Mouse (Mus musculus): Measurements from ENCODE around the gene Gm20379. TPM values are rescaled to one million over a fixed set of nuclear protein-coding genes. Genes with fewer than 3 reads are reported as not detected.
A peak's percentile ranks its signal among the peaks of the same experiment; 100 is the strongest.

Gene Gm20379
- 0.57 and 0.93 TPM in 2 replicates for polyA plus RNA-seq (2015; fragmentation: Nextera tagmentation; extraction: Ambion mirVana)

DNA sequence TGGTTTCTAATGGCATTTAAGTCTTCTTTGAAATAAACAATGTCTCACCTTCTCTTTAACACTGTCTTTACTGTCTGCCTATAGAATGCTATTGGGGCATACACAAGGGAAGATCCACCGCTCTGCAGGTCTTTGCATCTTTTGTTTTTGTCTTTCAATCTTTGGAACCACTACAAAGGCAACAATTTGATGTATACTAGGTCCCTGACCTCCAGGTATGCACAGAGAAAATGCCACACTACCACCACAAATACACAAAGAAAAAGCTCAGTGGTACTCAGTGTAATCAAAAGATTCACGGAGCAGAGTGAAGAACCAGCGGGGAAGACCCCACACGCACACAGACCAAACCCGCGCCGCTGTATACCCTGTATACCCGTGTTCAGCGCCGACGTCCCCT, at the start of gene Gm20379:
Gene Gm20379 (plus strand): TSS at position 301 of the 400 bp plus-strand sequence.
- Histone ChIP-seq H3K4me2 (no peak within 1 kb of the TSS), H3K4me3 (no peak within 1 kb of the TSS), H3K27ac (no peak within 1 kb of the TSS), H3K9me3 (no peaks in the 10 kb centered on the region), H3K27me3 (no peaks in the 10 kb centered on the region), H3K36me3 (peaks cover 23% of the 10 kb centered on the region), H3K9ac (no peak within 1 kb of the TSS), H3K4me1 (no peaks in the 10 kb centered on the region)
- WGBS, result 97% methylated on average over 11 of the region's 11 CpGs
- no peak for ATAC-seq (ENCODE audit: borderline replicate concordance, extremely low read depth, low FRiP score, low TSS enrichment)

DNA sequence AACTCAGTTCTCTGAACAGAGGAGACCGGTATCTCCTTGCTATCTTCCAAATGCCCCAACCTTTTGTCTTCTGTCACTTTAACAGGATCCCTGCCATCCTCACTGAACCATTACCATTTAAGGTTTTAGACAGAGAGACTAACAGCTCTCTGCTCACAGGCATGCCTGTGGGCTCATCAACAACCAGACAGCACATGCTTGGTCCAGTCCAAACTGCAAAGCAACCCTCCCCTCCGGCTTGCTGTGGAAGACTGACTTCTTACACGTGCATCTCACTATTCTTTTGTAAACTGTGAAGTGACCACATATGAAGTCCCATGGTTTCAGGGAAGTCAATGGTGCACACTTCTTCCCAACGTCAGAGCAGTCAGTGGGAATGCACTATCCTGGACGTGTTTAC, 44.5 kb upstream of the Gm20379 start:
- no peak for ATAC-seq (ENCODE audit: borderline replicate concordance, extremely low read depth, low FRiP score, low TSS enrichment)
- 71% methylated on average over 5 of the region's 5 CpGs for WGBS

DNA sequence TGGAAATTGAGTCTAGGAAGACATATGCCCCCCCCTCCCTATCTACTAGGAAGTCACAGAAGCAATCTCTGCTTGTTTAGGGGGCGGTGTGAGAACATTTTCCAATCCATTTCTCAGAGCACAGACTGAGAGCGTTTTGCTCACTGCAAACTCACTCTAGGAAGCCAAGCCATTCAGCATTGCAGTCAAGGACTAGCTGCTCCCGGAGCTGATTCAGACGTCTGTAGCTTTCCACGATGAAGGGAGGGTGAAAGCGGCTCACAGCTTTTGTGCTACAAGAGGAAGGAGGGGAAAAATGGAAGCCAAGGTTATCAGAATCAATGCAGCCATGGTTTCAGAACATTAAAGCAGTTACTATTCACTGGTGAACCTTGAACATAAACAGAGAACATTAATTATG, 42.2 kb upstream of the Gm20379 start:
- no peaks in the 10 kb centered on the region for H3K4me1 ChIP-seq
- no peak overlapping the region for H3K27ac ChIP-seq
- H3K36me3 ChIP-seq, result no peaks in the 10 kb centered on the region
- H3K9ac ChIP-seq, result no peak overlapping the region
- no peak for ATAC-seq (ENCODE audit: borderline replicate concordance, extremely low read depth, low FRiP score, low TSS enrichment)
- no peaks in the 10 kb centered on the region for H3K27me3 ChIP-seq
- no peaks in the 10 kb centered on the region for H3K9me3 ChIP-seq
- WGBS, result 91% methylated on average over 6 of the region's 6 CpGs
- H3K4me2 ChIP-seq, result no peak overlapping the region
- no peak overlapping the region for H3K4me3 ChIP-seq

More for the DNA sequence above, 44.5 kb upstream of the Gm20379 start:
- Histone ChIP-seq H3K27ac (no peak overlapping the region), H3K4me3 (no peak overlapping the region), H3K9me3 (no peaks in the 10 kb centered on the region), H3K27me3 (no peaks in the 10 kb centered on the region), H3K4me2 (no peak overlapping the region), H3K9ac (no peak overlapping the region), H3K4me1 (no peaks in the 10 kb centered on the region), H3K36me3 (no peaks in the 10 kb centered on the region)

DNA sequence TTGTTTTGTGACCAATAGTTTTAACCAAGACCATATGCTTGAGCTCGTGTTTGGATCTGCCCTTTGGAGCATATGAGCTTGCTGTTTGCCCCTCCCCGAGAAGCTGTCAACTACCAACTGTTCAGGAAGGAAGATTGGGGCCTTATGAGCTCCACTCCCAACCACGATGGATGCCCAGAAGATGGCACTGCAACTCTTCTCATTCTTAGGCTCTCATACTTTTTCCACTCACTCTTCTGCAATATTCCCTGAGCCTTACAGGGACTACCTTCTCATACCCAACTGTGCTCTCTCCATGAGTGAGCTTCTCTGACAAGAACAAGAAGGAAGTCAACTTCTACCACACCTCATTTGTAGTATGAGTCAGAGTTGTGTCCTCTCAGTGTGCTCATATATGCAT, 38.7 kb upstream of the Gm20379 start:
- WGBS, result 88% methylated on average over 3 of the region's 3 CpGs
- no peak overlapping the region for H3K27ac ChIP-seq
- H3K36me3 ChIP-seq, result no peaks in the 10 kb centered on the region
- no peak overlapping the region for H3K9ac ChIP-seq
- no peak for ATAC-seq (ENCODE audit: borderline replicate concordance, extremely low read depth, low FRiP score, low TSS enrichment)
- H3K4me2 ChIP-seq, result no peak overlapping the region
- H3K4me1 ChIP-seq, result no peaks in the 10 kb centered on the region
- no peaks in the 10 kb centered on the region for H3K9me3 ChIP-seq
- no peaks in the 10 kb centered on the region for H3K27me3 ChIP-seq
- no peak overlapping the region for H3K4me3 ChIP-seq

DNA sequence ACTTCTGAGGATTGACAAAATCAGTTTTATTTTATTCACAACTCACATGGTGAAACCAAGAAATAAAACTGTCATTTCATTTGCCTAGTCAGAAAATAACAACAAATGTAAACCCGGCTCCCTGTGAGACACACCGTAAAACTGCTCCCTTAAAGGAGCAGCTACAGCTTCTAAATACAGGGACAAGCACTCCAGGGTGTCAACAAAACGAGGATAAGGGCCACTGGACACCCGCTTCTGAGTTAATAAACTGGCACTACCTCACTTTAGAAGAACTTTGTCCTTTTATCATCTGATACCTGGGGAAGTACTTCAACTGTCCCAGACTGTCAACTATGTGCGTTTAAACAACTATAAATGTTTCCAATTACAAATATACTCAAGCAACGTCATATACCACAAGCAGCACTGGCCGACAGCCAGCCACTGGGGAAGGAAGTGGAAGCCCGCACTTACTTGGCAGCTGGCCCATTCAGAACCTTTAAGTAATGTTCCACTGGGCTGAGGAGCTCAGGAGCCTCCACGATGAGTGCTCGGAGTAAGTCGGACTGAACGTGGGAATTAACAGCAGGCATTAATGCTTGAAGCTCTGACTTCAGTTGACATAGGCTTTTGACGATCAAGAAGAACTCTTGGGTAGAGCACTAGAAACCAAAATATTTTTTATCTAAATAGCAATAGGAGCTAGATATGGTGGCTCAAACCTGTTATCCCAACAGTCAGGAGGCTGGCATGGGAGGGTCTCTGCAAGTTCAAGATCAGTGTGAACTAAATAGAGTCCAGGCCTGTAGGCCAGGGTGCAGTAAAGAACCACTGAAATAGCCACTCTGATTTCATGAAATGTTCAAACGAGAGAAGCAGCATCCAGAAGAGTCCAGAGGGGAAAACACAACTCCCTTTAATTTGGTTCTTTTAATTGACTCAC, 31.2 kb upstream of the Gm20379 start:
- Histone ChIP-seq H3K27ac (no peak overlapping the region), H3K9me3 (no peaks in the 10 kb centered on the region), H3K36me3 (no peaks in the 10 kb centered on the region), H3K27me3 (no peaks in the 10 kb centered on the region), H3K4me3 (no peak overlapping the region), H3K9ac (no peak overlapping the region), H3K4me2 (peak overlapping the region; percentile 11; the same call in 1 of the 2 replicates), H3K4me1 (peaks cover 9% of the 10 kb centered on the region)
- WGBS, result 20% methylated on average over 14 of the region's 14 CpGs
- ATAC-seq (ENCODE audit: borderline replicate concordance, extremely low read depth, low FRiP score, low TSS enrichment), result peak; percentile 81; the same call in 1 of the 2 replicates

DNA sequence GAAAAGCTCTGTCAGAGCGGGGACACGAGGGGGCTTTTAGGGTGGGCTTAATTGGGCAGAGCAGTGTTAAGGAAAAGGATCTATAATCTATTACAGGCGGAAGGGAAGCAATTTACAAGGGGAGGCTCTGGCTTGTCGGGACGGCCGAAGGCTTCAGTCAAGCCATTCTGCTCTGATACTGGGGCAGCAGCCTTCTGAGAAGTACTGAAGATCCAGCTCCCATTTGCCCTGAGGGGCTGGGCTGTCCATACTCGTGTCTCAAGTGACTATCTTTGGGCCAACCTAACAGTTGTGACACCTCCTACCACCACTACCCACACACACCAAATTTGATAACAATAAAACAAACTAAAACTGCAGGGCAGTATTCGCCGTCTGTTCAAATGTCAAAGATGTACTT, 30.5 kb upstream of the Gm20379 start:
- Histone ChIP-seq H3K36me3 (no peaks in the 10 kb centered on the region), H3K9ac (no peak overlapping the region), H3K4me1 (peaks cover 9% of the 10 kb centered on the region), H3K9me3 (no peaks in the 10 kb centered on the region), H3K27ac (no peak overlapping the region), H3K4me2 (no peak overlapping the region), H3K4me3 (no peak overlapping the region), H3K27me3 (no peaks in the 10 kb centered on the region)
- 89% methylated on average over 9 of the region's 9 CpGs for WGBS
- ATAC-seq (ENCODE audit: borderline replicate concordance, extremely low read depth, low FRiP score, low TSS enrichment), result no peak

DNA sequence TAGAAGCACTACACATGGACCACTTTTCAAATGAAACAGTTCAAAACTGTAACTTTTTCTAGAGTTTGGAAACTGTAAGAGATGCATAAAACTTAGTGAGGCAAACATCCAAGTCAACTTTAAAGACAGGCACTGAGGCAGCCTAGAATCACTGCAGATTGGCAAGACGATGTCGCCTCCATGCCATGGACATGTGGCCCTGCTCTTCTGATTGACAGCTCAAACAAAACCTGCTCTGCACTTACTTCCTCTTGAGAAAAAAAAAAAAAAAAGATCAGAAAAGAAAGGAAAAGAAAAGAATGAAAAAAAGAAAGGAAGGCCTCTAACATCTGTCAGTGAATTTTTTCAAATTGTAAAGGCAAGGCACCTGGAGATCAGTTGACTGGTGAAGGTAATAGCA, 28.8 kb upstream of the Gm20379 start:
- no peaks in the 10 kb centered on the region for H3K9me3 ChIP-seq
- H3K27me3 ChIP-seq, result no peaks in the 10 kb centered on the region
- no peak overlapping the region for H3K27ac ChIP-seq
- no peak for ATAC-seq (ENCODE audit: borderline replicate concordance, extremely low read depth, low FRiP score, low TSS enrichment)
- H3K4me1 ChIP-seq, result peaks cover 9% of the 10 kb centered on the region
- no peak overlapping the region for H3K4me2 ChIP-seq
- H3K9ac ChIP-seq, result no peak overlapping the region
- no peak overlapping the region for H3K4me3 ChIP-seq
- 78% methylated on average over 2 of the region's 2 CpGs for WGBS
- no peaks in the 10 kb centered on the region for H3K36me3 ChIP-seq

DNA sequence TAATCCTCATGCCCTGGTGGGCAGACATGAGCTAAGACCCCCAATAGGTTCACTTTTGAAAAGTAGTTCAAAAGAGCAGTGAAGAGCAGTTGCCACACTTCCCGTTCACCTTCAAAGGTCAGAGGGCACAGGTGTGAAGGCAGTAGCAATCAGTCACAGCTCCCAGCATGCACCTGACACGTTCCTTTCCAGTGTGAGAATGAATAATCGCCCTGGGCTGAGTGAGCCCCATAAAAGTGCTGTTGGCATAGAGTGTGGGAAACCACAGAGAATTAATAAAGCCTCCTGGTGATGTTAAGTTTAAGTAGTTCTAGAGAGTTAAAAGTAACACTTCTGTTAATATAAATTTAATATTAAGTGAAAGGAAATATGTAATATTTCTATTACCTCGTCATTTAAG, 14.2 kb upstream of the Gm20379 start:
- Histone ChIP-seq H3K4me2 (no peak overlapping the region), H3K27ac (no peak overlapping the region), H3K4me1 (no peaks in the 10 kb centered on the region), H3K9me3 (no peaks in the 10 kb centered on the region), H3K27me3 (no peaks in the 10 kb centered on the region), H3K36me3 (no peaks in the 10 kb centered on the region; the same call in 1 of the 2 replicates), H3K9ac (no peak overlapping the region), H3K4me3 (no peak overlapping the region)
- WGBS, result 57% methylated on average over 4 of the region's 4 CpGs
- ATAC-seq (ENCODE audit: borderline replicate concordance, extremely low read depth, low FRiP score, low TSS enrichment), result no peak

DNA sequence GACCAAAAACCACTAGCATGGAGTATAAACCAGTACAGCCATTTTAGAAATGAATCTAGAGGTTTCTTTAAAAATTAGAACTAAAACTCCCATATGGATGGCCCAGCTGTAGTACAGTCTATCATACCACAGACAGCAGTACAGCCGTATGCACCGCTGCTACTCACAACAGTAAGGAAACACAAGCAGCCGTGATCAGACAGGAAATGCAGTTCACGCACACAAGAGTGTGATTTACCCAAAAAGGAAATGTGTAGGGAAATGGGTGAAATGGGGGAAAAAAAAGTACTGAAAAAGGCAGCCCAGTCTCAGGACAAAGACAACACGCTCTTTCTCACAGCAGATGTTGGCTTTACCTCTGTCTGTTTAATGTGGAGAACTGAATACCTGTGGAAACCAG, 11.9 kb upstream of the Gm20379 start:
- ATAC-seq (ENCODE audit: borderline replicate concordance, extremely low read depth, low FRiP score, low TSS enrichment), result no peak
- no peak overlapping the region for H3K4me2 ChIP-seq
- peaks cover 5% of the 10 kb centered on the region; the same call in 1 of the 2 replicates for H3K36me3 ChIP-seq
- H3K9me3 ChIP-seq, result no peaks in the 10 kb centered on the region
- H3K4me1 ChIP-seq, result no peaks in the 10 kb centered on the region
- no peak overlapping the region for H3K27ac ChIP-seq
- H3K27me3 ChIP-seq, result no peaks in the 10 kb centered on the region
- WGBS, result 71% methylated on average over 5 of the region's 5 CpGs
- no peak overlapping the region for H3K9ac ChIP-seq
- H3K4me3 ChIP-seq, result no peak overlapping the region

DNA sequence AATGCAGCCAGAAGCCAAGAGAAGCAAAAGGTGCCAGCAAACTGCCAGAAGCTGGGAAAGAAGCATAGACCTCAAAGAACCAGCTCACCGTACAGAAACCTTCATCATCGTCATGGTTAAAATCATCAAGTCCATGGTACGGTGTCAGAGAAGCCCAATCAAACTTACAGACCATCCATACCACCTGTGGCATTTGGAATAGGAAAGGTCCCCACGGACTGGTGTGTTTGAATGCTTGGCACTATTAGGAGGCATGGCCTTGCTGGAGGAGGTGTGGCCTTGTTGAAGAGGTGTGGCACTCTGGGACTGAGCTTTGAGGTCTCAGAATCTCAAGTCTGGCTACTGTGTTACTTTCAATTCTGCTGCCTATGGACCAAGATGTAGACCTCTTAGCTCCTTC, 9.3 kb upstream of the Gm20379 start:
- no peaks in the 10 kb centered on the region for H3K4me1 ChIP-seq
- ATAC-seq (ENCODE audit: borderline replicate concordance, extremely low read depth, low FRiP score, low TSS enrichment), result no peak
- no peak overlapping the region for H3K27ac ChIP-seq
- 87% methylated on average over 4 of the region's 4 CpGs for WGBS
- no peak overlapping the region for H3K4me3 ChIP-seq
- H3K36me3 ChIP-seq, result 0 out of 2 replicates have a peak, but pooled peaks cover 5% of the 10 kb centered on the region
- no peaks in the 10 kb centered on the region for H3K27me3 ChIP-seq
- H3K9ac ChIP-seq, result no peak overlapping the region
- H3K9me3 ChIP-seq, result no peaks in the 10 kb centered on the region
- H3K4me2 ChIP-seq, result no peak overlapping the region

DNA sequence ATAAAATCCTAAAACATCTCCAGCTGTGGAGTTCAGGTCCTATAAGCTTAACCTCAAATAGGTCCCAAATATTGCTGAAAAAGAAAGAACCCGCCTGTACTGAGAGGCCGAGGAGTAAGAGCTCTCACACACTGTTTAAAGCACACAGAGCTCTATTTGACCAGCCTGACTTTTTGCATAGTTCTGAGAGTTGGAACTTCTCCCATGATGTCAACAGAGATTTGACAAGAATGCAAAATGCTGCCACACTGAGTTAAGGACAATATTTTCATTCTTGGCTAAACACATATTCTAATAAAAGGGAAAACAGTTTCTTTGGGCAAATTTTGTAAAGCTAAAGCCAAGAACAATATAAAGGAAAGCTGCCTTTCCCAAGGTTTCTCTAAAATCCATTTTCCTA, 8.8 kb upstream of the Gm20379 start:
- 84% methylated on average over 2 of the region's 2 CpGs for WGBS
- no peaks in the 10 kb centered on the region for H3K9me3 ChIP-seq
- H3K27ac ChIP-seq, result no peak overlapping the region
- H3K27me3 ChIP-seq, result no peaks in the 10 kb centered on the region
- H3K9ac ChIP-seq, result no peak overlapping the region
- no peak overlapping the region for H3K4me3 ChIP-seq
- 0 out of 2 replicates have a peak, but pooled peaks cover 5% of the 10 kb centered on the region for H3K36me3 ChIP-seq
- H3K4me1 ChIP-seq, result no peaks in the 10 kb centered on the region
- no peak overlapping the region for H3K4me2 ChIP-seq
- no peak for ATAC-seq (ENCODE audit: borderline replicate concordance, extremely low read depth, low FRiP score, low TSS enrichment)

DNA sequence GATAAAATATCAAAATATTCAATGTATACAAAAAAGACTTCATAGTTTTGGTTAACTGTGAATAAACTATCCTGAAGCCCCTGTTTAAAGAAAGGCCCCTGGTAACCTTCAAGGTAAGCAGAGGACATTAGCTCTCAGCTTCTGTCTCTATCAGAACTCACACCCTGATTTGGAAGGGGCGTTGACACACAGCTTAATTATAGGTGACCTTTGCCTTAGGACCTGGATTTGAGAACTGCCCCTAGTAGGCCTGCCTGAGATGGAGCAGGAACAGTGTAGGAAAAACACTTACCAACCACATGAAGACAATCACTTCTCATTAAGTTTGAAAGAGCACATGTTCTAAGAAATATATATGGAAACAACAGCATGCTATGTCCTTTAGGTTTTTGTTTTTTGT, 6.3 kb upstream of the Gm20379 start:
- H3K4me1 ChIP-seq, result no peaks in the 10 kb centered on the region
- no peak overlapping the region for H3K9ac ChIP-seq
- H3K9me3 ChIP-seq, result no peaks in the 10 kb centered on the region
- WGBS, result 52% methylated on average over 1 of the region's 1 CpGs
- no peak for ATAC-seq (ENCODE audit: borderline replicate concordance, extremely low read depth, low FRiP score, low TSS enrichment)
- H3K4me3 ChIP-seq, result no peak overlapping the region
- H3K36me3 ChIP-seq, result 0 out of 2 replicates have a peak, but pooled peaks cover 5% of the 10 kb centered on the region
- no peak overlapping the region for H3K4me2 ChIP-seq
- no peak overlapping the region for H3K27ac ChIP-seq
- no peaks in the 10 kb centered on the region for H3K27me3 ChIP-seq
